Mouse (Mus musculus) frontal cortex, adult 2 months (tissue): Measurements from ENCODE around the gene Sac3d1. TPM values are rescaled to one million over a fixed set of nuclear protein-coding genes. Genes with fewer than 3 reads are reported as not detected.
"Not testable (repeated sequence)": the region's sequence is repeated elsewhere in the genome, so short reads cannot be mapped to it uniquely, and the experiment has no call there.

ENCODE experiments used
- DNase-seq, 2 experiments: peaks; one replicate each; pipeline ENCODE4 v3.0.0; 2022; ENCODE audit warnings: low spot score in 1 of 2; ENCODE audit errors: extremely low spot score in 1 of 2
- polyA plus RNA-seq: library from polyadenylated mRNA; depleted of rRNA; stranded (reverse); fragments of >200 nt; gene quantifications from 2 replicates; pipeline ENCODE4 v1.2.3, GENCODE M21; 2012; rRNA removed

Gene Sac3d1
- polyA plus RNA-seq = 24.2 and 29.4 TPM in 2 replicates

GRCm38 (mm10) chr19:6117986-6118676 is at the start of gene Sac3d1:
Gene Sac3d1 (minus strand): TSS chr19:6118650.
- DNase-seq = peak; percentile 81 to 94

GRCm38 (mm10) chr19:6166750-6167149 is 48.3 kb upstream of the Sac3d1 start:
- DNase-seq = no peak

GRCm38 (mm10) chr19:6163872-6164547 is 45.6 kb upstream of the Sac3d1 start:
- DNase-seq = no peak

GRCm38 (mm10) chr19:6157220-6157619 is 38.8 kb upstream of the Sac3d1 start:
- no peak for DNase-seq

GRCm38 (mm10) chr19:6156372-6156771 is 37.9 kb upstream of the Sac3d1 start:
- no peak for DNase-seq

GRCm38 (mm10) chr19:6155174-6155573 is 36.7 kb upstream of the Sac3d1 start:
- no peak for DNase-seq

GRCm38 (mm10) chr19:6144842-6145241 is 26.4 kb upstream of the Sac3d1 start:
- no peak for DNase-seq

GRCm38 (mm10) chr19:6141394-6141749 is 22.9 kb upstream of the Sac3d1 start, which contains the start of gene Arl2:
Gene Arl2 (minus strand): TSS chr19:6141548.
- DNase-seq = peak; percentile 74 to 90

GRCm38 (mm10) chr19:6140678-6141393 is 22.4 kb upstream of the Sac3d1 start, which contains the start of gene Batf2:
Gene Batf2 (plus strand): TSS chr19:6140983.
- DNase-seq = peak; percentile 77 to 93

- DNase-seq = no peak
Observed at GRCm38 (mm10) chr19:6140374-6140677, 21.9 kb upstream of the Sac3d1 start.

- DNase-seq = no peak
Observed at GRCm38 (mm10) chr19:6139701-6140100, 21.3 kb upstream of the Sac3d1 start.

GRCm38 (mm10) chr19:6136397-6136796 is 17.9 kb upstream of the Sac3d1 start:
- no peak for DNase-seq

GRCm38 (mm10) chr19:6133197-6133596 is 14.7 kb upstream of the Sac3d1 start:
- DNase-seq = not testable (repeated sequence)

- DNase-seq = no peak
Observed at GRCm38 (mm10) chr19:6132171-6132827, 13.8 kb upstream of the Sac3d1 start.

GRCm38 (mm10) chr19:6130414-6131128 is 12.1 kb upstream of the Sac3d1 start:
- not testable (repeated sequence) for DNase-seq

GRCm38 (mm10) chr19:6127760-6128341 is 9.4 kb upstream of the Sac3d1 start, which contains the start of gene Snx15:
Gene Snx15 (minus strand): TSS chr19:6128304.
- DNase-seq = peak; percentile 95 to 97

- DNase-seq = no peak
Observed at GRCm38 (mm10) chr19:6126789-6127580, 8.5 kb upstream of the Sac3d1 start.

- peak in 1 of 2 experiments; percentile 71 for DNase-seq
Observed at GRCm38 (mm10) chr19:6126289-6126688, 7.8 kb upstream of the Sac3d1 start.

- DNase-seq = no peak
Observed at GRCm38 (mm10) chr19:6124898-6125297, 6.4 kb upstream of the Sac3d1 start.
